Mouse (Mus musculus): ENCODE results near the gene Fam107b. TPM values are rescaled to one million over a fixed set of nuclear protein-coding genes. Genes with fewer than 3 reads are reported as not detected.

Fam107b gene
- polyA plus RNA-seq, 1 experiment from 2014 or later, result 38.1 TPM

DNA sequence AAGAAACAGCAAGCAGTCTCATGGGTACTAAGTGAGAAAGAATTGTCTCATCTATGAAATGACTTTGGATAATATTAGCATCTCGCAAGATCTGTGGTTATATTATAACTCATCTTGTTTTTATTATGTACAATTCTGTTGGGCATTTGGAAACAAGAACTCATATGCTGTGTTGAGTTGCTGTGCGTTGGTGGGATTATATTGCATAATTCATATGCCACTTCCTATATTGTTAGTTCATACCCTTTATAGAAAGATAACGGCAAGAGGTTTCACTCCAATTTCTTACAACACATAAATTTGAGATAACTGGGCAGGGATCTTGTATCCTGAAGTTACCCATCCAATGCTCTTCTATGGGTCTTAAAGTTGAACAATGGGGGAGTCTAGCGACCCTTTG, 75.5 kb downstream of the Fam107b start:
- Histone ChIP-seq H3K9me3 (no peaks in the 10 kb centered on the region), H3K4me1 (no peaks in the 10 kb centered on the region), H3K4me2 (no peak overlapping the region), H3K27me3 (no peaks in the 10 kb centered on the region), H3K27ac (no peak overlapping the region), H3K36me3 (no peaks in the 10 kb centered on the region), H3K9ac (no peak overlapping the region), H3K4me3 (no peak overlapping the region)
- 92% methylated on average over 4 of the region's 4 CpGs for WGBS
- no peak for ATAC-seq (ENCODE audit: insufficient number of reproducible peaks, low FRiP score, low TSS enrichment, low read depth)

DNA sequence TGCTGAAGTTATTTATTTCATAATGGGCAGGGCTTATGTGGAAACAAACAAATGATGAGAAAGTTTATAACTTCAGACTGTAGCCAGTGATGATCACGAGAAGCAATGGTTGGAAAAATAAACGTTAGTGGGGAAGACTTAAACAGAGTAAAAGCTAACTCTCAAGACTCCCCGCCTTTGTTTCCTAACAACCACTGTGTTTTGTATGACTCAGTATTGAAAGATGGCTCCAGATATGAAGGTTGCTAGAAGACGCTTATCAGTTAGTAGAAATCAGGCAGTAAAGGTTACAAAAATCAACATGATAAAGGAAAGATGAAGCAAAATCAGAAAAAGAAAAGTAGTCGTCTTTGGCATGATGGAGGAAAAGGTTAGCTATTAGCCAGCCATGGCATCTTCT, 78.9 kb downstream of the Fam107b start:
- 77% methylated on average over 5 of the region's 5 CpGs for WGBS
- Histone ChIP-seq H3K4me3 (no peak overlapping the region), H3K27ac (no peak overlapping the region), H3K9ac (no peak overlapping the region), H3K9me3 (no peaks in the 10 kb centered on the region), H3K4me2 (no peak overlapping the region), H3K4me1 (0 out of 2 replicates have a peak, but pooled peaks cover 2% of the 10 kb centered on the region), H3K36me3 (no peaks in the 10 kb centered on the region), H3K27me3 (no peaks in the 10 kb centered on the region)
- ATAC-seq (ENCODE audit: insufficient number of reproducible peaks, low FRiP score, low TSS enrichment, low read depth), result no peak

DNA sequence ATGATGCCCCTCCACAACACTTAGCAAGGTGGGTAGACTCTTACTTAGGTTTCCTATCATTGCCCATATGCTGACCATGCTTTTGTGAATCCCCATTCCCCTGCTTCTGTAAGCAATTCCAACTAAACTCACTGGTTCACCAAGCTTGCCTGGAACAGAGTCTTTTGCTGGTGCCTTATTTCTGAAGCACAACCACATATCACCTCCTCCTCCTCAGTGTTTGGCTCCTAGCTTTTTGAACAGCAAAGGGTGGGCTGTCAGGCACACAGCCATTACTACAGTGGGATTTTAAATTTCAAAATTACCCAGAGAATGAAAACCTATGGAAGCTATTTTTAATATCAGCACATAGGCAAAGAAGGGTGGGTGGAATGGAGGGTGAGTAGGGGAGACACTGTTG, 84.3 kb downstream of the Fam107b start:
- H3K9me3 ChIP-seq, result no peaks in the 10 kb centered on the region
- no peak overlapping the region for H3K9ac ChIP-seq
- H3K4me2 ChIP-seq, result no peak overlapping the region
- H3K27ac ChIP-seq, result no peak overlapping the region
- no peaks in the 10 kb centered on the region for H3K36me3 ChIP-seq
- no peak for ATAC-seq (ENCODE audit: insufficient number of reproducible peaks, low FRiP score, low TSS enrichment, low read depth)
- peaks cover 18% of the 10 kb centered on the region for H3K4me1 ChIP-seq
- H3K27me3 ChIP-seq, result no peaks in the 10 kb centered on the region
- H3K4me3 ChIP-seq, result no peak overlapping the region

DNA sequence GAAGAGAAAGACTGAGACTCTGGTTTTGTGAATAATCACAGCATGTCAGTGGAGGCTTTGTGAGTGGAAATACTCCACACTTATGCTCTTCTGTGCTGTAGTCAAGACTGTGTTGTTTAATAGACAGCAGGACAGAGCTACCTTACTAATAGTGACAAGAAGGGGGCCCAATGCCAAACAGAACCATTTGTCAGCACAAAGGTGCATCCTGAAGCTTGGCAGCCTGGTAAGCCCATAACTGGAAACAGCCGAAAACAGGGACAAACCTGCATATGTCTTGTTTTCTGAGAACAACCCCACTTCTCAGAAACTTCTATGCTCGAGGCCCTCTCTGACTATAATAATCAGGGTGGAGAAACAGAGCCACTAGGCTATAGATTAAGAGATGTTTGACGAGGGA, 85.8 kb downstream of the Fam107b start:
- H3K4me3 ChIP-seq, result no peak overlapping the region
- H3K4me2 ChIP-seq, result no peak overlapping the region
- no peaks in the 10 kb centered on the region for H3K27me3 ChIP-seq
- WGBS, result 77% methylated on average over 3 of the region's 3 CpGs
- H3K9ac ChIP-seq, result no peak overlapping the region
- H3K9me3 ChIP-seq, result no peaks in the 10 kb centered on the region
- ATAC-seq (ENCODE audit: insufficient number of reproducible peaks, low FRiP score, low TSS enrichment, low read depth), result no peak
- no peak overlapping the region for H3K27ac ChIP-seq
- peaks cover 18% of the 10 kb centered on the region for H3K4me1 ChIP-seq
- H3K36me3 ChIP-seq, result no peaks in the 10 kb centered on the region

DNA sequence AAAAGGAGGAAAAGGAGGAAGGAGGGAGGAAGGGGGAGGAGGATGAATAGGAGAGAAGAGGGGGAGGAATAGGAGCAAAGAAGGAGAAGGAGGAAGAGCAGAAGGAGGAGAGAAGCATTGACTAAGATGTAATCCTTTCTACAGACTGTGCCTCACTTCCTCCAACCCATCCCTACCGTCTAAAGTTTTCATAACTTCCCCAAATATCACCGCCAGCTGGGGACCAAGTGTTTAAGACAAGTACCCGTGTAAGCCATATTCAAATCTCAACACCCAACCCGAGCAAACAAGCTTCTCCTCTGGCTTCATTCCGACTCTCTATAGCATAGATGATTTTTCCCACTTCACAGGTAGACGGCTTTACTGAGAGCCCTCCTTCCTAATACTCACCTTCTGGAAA, 86.5 kb downstream of the Fam107b start:
- H3K27me3 ChIP-seq, result no peaks in the 10 kb centered on the region
- 82% methylated on average over 6 of the region's 6 CpGs for WGBS
- H3K4me1 ChIP-seq, result peaks cover 18% of the 10 kb centered on the region
- H3K36me3 ChIP-seq, result no peaks in the 10 kb centered on the region
- ATAC-seq (ENCODE audit: insufficient number of reproducible peaks, low FRiP score, low TSS enrichment, low read depth), result no peak
- H3K9me3 ChIP-seq, result no peaks in the 10 kb centered on the region
- no peak overlapping the region for H3K4me2 ChIP-seq
- no peak overlapping the region for H3K9ac ChIP-seq
- no peak overlapping the region for H3K4me3 ChIP-seq
- no peak overlapping the region for H3K27ac ChIP-seq

DNA sequence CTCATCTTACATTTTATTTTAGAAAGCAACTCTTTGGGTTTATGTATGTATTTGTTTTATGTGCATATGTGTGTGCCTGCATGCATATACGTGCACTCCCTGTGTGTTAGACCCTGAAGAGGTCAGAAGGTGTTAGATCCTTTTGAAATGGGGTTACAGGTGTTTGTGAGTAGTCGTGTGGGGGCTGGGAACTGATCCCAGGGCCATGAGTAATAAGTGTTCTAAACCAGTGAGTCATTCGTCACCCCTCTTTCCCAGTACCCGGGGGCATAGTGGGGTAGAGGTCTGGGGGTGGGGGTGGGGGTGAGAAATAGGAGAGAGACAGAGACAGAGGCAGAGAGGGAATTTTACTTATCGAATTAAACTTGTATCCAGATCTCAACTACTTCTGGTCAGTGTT, 87.1 kb downstream of the Fam107b start:
- no peak for ATAC-seq (ENCODE audit: insufficient number of reproducible peaks, low FRiP score, low TSS enrichment, low read depth)
- WGBS, result 75% methylated on average over 5 of the region's 5 CpGs
- Histone ChIP-seq H3K9ac (no peak overlapping the region), H3K9me3 (no peaks in the 10 kb centered on the region), H3K4me2 (no peak overlapping the region), H3K4me1 (peaks cover 18% of the 10 kb centered on the region), H3K27ac (no peak overlapping the region), H3K4me3 (no peak overlapping the region), H3K36me3 (no peaks in the 10 kb centered on the region), H3K27me3 (no peaks in the 10 kb centered on the region)

DNA sequence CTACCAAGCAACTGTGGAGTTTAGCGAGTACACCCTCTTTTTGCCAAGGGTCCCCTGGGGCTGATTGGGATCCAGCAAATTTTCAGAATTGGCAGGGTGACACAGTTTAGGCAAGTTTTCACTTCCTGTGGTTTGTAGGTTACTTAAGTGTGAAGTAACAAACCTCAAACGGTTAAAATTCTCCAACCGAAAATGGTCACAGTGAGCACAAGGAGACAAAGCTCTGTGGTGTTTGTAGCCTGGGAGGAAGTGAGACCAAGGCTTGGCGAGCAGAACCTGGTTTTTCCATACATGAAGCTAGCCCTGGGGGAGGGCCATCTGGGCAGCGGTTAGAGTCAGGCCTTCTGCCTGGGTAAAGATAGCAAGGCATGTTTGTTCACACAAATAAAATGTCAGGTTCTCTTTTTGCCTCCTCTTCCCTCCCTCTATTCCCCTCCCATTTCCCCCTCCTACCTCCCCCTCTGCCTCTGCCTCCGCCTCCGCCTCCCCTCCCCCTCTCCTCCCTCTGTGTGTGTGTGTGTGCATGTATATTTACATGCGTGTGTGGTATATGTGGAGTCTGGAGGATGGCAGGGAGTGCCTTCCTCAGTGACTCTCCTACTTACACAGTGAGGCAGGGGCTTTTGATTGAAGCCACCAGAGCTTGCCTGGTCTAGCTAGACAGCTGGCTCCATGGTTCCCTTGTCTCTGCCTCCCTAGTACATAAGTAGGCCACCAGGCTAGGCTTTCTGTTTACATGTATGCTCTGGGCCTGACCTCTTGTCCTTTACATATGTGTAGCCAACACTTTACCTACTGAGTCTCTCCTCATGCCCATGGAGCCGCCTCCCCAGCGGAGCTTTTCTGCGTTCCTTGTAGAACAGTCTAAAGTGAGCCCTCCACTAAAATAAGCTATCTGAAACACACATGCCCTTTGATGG, 87.8 kb downstream of the Fam107b start:
- Histone ChIP-seq H3K9me3 (no peaks in the 10 kb centered on the region), H3K27me3 (no peaks in the 10 kb centered on the region), H3K4me2 (no peak overlapping the region), H3K36me3 (no peaks in the 10 kb centered on the region), H3K4me1 (peaks cover 15% of the 10 kb centered on the region), H3K27ac (no peak overlapping the region), H3K4me3 (no peak overlapping the region), H3K9ac (no peak overlapping the region)
- no peak for ATAC-seq (ENCODE audit: insufficient number of reproducible peaks, low FRiP score, low TSS enrichment, low read depth)
- 55% methylated on average over 11 of the region's 11 CpGs for WGBS

DNA sequence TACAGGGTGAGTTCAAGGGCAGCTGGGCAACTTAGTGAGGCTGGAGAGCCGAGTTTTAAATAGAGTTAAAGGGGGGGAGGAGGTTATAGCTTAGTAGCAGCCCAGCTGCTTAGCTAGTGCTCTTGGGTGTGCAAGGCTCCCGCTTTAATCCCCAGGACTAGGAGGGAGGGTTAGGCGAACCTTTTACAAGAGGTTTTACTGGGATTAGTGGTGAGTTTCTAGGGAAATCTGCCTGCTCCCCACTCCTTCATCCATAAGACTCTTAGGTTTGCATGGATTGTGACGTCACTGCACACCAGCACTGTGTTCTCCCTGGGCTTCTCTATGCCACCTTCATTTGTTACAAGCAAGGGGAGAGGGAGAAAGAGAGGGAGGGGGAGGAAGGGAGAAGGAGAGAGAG, 88.6 kb downstream of the Fam107b start:
- H3K9me3 ChIP-seq, result no peaks in the 10 kb centered on the region
- H3K27ac ChIP-seq, result no peak overlapping the region
- H3K4me3 ChIP-seq, result no peak overlapping the region
- no peaks in the 10 kb centered on the region for H3K27me3 ChIP-seq
- no peak overlapping the region for H3K4me2 ChIP-seq
- 32% methylated on average over 4 of the region's 4 CpGs for WGBS
- no peak for ATAC-seq (ENCODE audit: insufficient number of reproducible peaks, low FRiP score, low TSS enrichment, low read depth)
- no peak overlapping the region for H3K9ac ChIP-seq
- H3K4me1 ChIP-seq, result peaks cover 15% of the 10 kb centered on the region
- no peaks in the 10 kb centered on the region for H3K36me3 ChIP-seq

DNA sequence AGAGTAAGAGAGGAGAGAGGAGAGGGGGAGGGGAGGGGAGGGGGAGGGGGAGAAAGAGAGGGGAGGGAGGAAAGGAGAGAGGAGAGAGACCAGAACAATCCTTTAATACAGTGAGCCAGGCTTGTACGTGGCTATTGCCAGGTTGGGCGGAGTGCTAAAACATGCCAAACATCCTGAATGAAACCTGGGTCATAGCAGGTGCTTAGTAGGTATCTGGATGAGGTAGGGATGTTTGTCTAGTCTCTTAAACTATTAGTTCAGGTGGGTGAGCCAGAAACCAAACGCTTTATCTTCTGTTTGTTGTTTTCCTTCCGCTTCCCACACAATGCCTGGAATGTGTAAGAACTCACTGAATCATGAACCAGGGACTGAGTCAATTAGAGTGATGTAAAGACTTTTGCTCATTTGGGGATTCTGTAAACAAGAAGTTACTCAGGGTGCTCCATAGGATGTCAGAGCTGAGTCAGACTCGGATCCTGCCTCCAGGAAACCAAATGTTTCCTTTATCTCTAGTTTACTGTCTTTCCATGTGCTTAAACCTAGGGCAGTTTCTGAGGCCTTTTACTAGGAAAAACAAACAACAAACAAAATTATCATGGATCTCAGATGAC, 89.1 kb downstream of the Fam107b start:
- no peaks in the 10 kb centered on the region for H3K36me3 ChIP-seq
- H3K27me3 ChIP-seq, result no peaks in the 10 kb centered on the region
- no peak overlapping the region for H3K4me3 ChIP-seq
- H3K27ac ChIP-seq, result no peak overlapping the region
- no peak overlapping the region for H3K4me2 ChIP-seq
- ATAC-seq (ENCODE audit: insufficient number of reproducible peaks, low FRiP score, low TSS enrichment, low read depth), result no peak
- no peak overlapping the region for H3K9ac ChIP-seq
- H3K4me1 ChIP-seq, result peaks cover 15% of the 10 kb centered on the region
- 50% methylated on average over 5 of the region's 5 CpGs for WGBS
- no peaks in the 10 kb centered on the region for H3K9me3 ChIP-seq

DNA sequence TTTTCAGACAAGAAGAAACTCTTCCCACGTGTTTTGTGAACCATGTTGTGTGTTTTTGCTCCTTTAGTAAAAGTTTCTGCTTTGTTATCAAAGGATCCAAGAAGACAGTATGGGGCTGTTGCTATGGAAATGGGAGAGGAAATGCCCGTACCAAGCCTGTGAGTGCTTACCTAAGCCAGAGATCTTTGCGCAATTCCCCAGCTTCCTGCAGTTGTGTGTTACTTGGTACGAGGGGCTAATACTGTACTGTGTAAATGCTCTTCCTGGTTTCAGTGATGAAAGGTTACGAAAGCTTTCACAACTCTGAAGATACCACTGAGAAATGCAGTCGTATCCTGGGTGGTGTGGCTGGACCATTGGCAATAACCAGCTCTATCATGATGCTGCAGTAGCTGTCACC, 93.8 kb downstream of the Fam107b start:
- H3K36me3 ChIP-seq, result no peaks in the 10 kb centered on the region
- no peak overlapping the region for H3K4me2 ChIP-seq
- H3K9me3 ChIP-seq, result no peaks in the 10 kb centered on the region
- WGBS, result 60% methylated on average over 6 of the region's 6 CpGs
- ATAC-seq (ENCODE audit: insufficient number of reproducible peaks, low FRiP score, low TSS enrichment, low read depth), result no peak
- H3K27ac ChIP-seq, result no peak overlapping the region
- H3K4me3 ChIP-seq, result no peak overlapping the region
- H3K4me1 ChIP-seq, result no peaks in the 10 kb centered on the region
- no peak overlapping the region for H3K9ac ChIP-seq
- no peaks in the 10 kb centered on the region for H3K27me3 ChIP-seq

DNA sequence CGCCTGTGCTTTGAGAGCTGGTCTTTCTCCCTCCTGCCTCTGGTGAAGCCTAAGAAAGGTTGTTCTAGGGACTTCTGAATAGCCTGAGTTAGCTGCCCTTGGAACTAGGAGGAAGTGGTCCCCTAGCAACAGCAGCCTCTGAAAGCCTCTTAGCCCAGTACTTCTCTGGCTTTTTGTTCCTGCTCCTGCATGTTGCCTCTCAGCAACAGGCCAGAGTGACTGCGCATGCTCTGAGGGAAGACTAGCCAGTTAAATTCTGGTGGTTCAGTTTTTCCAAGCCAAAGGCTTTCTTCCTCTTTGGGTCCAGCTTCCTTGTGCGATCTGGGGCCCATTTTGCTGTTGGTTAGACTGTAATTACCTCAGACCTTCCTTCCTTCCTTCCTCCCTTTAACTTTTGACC, 98.4 kb downstream of the Fam107b start:
- no peaks in the 10 kb centered on the region for H3K4me1 ChIP-seq
- no peak overlapping the region for H3K27ac ChIP-seq
- no peak for ATAC-seq (ENCODE audit: insufficient number of reproducible peaks, low FRiP score, low TSS enrichment, low read depth)
- 71% methylated on average over 3 of the region's 3 CpGs for WGBS
- H3K4me2 ChIP-seq, result no peak overlapping the region
- H3K36me3 ChIP-seq, result no peaks in the 10 kb centered on the region
- no peak overlapping the region for H3K9ac ChIP-seq
- no peak overlapping the region for H3K4me3 ChIP-seq
- no peaks in the 10 kb centered on the region for H3K9me3 ChIP-seq
- H3K27me3 ChIP-seq, result no peaks in the 10 kb centered on the region

DNA sequence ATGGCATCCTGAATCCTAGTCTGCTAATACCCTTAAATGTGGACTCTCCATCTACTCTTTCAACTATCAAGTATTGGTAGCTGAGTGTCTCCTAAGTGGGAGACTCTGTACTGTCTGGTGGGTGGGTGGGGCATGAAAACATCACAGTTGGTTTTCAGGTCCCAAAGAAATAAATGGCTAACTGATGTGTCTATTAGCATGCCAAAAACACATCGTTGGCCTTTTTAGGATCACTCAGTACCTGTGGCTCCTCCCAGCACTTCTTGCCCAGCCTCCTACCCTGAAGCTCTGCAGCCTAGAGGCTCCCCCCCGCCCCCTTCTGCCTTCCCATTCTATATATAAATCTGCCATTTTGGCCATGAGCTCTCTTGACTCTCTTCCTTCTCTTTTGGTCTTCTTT, 99.4 kb downstream of the Fam107b start:
- 42% methylated on average over 2 of the region's 2 CpGs for WGBS
- Histone ChIP-seq H3K27ac (no peak overlapping the region), H3K4me3 (no peak overlapping the region), H3K9me3 (no peaks in the 10 kb centered on the region), H3K36me3 (no peaks in the 10 kb centered on the region), H3K4me2 (no peak overlapping the region), H3K9ac (no peak overlapping the region), H3K4me1 (no peaks in the 10 kb centered on the region), H3K27me3 (no peaks in the 10 kb centered on the region)
- no peak for ATAC-seq (ENCODE audit: insufficient number of reproducible peaks, low FRiP score, low TSS enrichment, low read depth)

Data from limb, embryonic 15.5 days (tissue).